Mouse (Mus musculus): ENCODE measurements around the gene Gsg1l. TPM values are rescaled to one million over a fixed set of nuclear protein-coding genes. Genes with fewer than 3 reads are reported as not detected.

Gsg1l gene
- polyA plus RNA-seq, 2 experiments, result 0.07 TPM; not detected in 1

DNA sequence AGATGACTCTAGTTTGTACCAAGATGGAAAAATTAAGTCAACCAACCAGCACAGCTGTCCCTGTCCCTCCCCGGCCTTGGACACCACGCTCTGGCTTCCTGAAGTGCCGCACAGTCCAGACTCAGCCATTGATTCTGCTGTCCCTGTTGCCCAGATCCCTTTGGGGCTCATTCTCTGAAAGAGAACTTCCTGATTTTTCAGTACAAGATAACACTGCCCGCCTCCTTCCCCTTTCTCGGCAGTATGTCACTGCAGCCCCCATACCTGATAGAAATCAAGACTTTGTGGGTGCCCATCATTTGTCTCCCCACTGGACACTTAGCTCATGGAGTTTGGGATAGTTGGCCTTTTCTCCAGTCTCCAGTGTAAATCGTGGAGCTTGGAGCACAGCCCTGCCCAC, 37.1 kb downstream of the Gsg1l start:
- H3K4me1 ChIP-seq (replicated peaks; ENCODE audit: control insufficient read depth in 2 of 2, insufficient read depth in 2 of 2, low read length in 1 of 2), result peaks cover 28 to 37% of the 10 kb centered on the region in 2 experiments
- H3K36me3 ChIP-seq (replicated peaks; ENCODE audit: control insufficient read depth, insufficient read depth, low read depth), result no peaks in the 10 kb centered on the region
- ATAC-seq (ENCODE audit: insufficient read depth), result no peak
- 39% methylated on average over 6 of the region's 6 CpGs for WGBS (ENCODE audit: insufficient replicate concordance)
- no peaks in the 10 kb centered on the region for H3K27me3 ChIP-seq (ENCODE audit: control insufficient read depth, insufficient read depth, low read length)
- no peak overlapping the region for H3K27ac ChIP-seq
- no peak for TF ChIP-seq EP300 (IDR thresholded peaks at IDR 0.05; ENCODE audit: low read depth)
- no peak for TF ChIP-seq CTCF (IDR thresholded peaks at IDR 0.05; ENCODE audit: low read depth)
- H3K4me3 ChIP-seq (ENCODE audit: insufficient read depth in 1 of 2, low read depth in 2 of 2, low read length in 2 of 2), result no peak overlapping the region
- no peak overlapping the region for H3K4me2 ChIP-seq (ENCODE audit: low read depth)
- no peak overlapping the region for H3K9ac ChIP-seq (replicated peaks)
- DNase-seq (ENCODE audit: low read depth in 3 of 3, low spot score in 3 of 3), result no peak
- no peaks in the 10 kb centered on the region for H3K9me3 ChIP-seq (ENCODE audit: control insufficient read depth, low read length)

GRCm38 (mm10) chr7:126042306-126042705, 39.9 kb downstream of the Gsg1l start:
- H3K4me2 ChIP-seq (ENCODE audit: low read depth), result peak overlapping the region; percentile 52
- H3K27me3 ChIP-seq (ENCODE audit: control insufficient read depth, insufficient read depth, low read length), result no peaks in the 10 kb centered on the region
- peak overlapping the region; percentile 1; the same call in 1 of the 2 replicates for H3K9ac ChIP-seq (replicated peaks)
- no peak overlapping the region for H3K4me3 ChIP-seq (ENCODE audit: insufficient read depth in 1 of 2, low read depth in 2 of 2, low read length in 2 of 2)
- H3K4me1 ChIP-seq (replicated peaks; ENCODE audit: control insufficient read depth in 2 of 2, insufficient read depth in 2 of 2, low read length in 1 of 2), result peaks cover 51 to 61% of the 10 kb centered on the region in 2 experiments
- TF ChIP-seq CTCF (IDR thresholded peaks at IDR 0.05; ENCODE audit: low read depth) (peak; percentile 92), EP300 (IDR thresholded peaks at IDR 0.05; ENCODE audit: low read depth) (peak; percentile 94)
- ATAC-seq (ENCODE audit: insufficient read depth) (peak; percentile 90), DNase-seq (ENCODE audit: low read depth in 3 of 3, low spot score in 3 of 3) (peak; percentile 75 to 78 (median 77))
- H3K27ac ChIP-seq, result peak overlapping the region; percentile 80
- no peaks in the 10 kb centered on the region for H3K36me3 ChIP-seq (replicated peaks; ENCODE audit: control insufficient read depth, insufficient read depth, low read depth)
- no peaks in the 10 kb centered on the region for H3K9me3 ChIP-seq (ENCODE audit: control insufficient read depth, low read length)
- WGBS (ENCODE audit: insufficient replicate concordance), result 5% methylated on average over 3 of the region's 3 CpGs

- no peak for ATAC-seq (ENCODE audit: insufficient read depth)
- Histone ChIP-seq H3K36me3 (replicated peaks; ENCODE audit: control insufficient read depth, insufficient read depth, low read depth) (no peaks in the 10 kb centered on the region), H3K4me3 (ENCODE audit: insufficient read depth in 1 of 2, low read depth in 2 of 2, low read length in 2 of 2) (no peak overlapping the region), H3K9me3 (ENCODE audit: control insufficient read depth, low read length) (no peaks in the 10 kb centered on the region), H3K4me2 (ENCODE audit: low read depth) (no peak overlapping the region), H3K27me3 (ENCODE audit: control insufficient read depth, insufficient read depth, low read length) (no peaks in the 10 kb centered on the region), H3K4me1 (replicated peaks; ENCODE audit: control insufficient read depth in 2 of 2, insufficient read depth in 2 of 2, low read length in 1 of 2) (peaks cover 51 to 61% of the 10 kb centered on the region in 2 experiments), H3K9ac (replicated peaks) (no peak overlapping the region), H3K27ac (peak overlapping the region; percentile 92)
- DNase-seq (ENCODE audit: low read depth in 3 of 3, low spot score in 3 of 3), result no peak
- WGBS (ENCODE audit: insufficient replicate concordance), result 71% methylated on average over 18 of the region's 18 CpGs
- no peak for TF ChIP-seq CTCF (IDR thresholded peaks at IDR 0.05; ENCODE audit: low read depth)
- no peak for TF ChIP-seq EP300 (IDR thresholded peaks at IDR 0.05; ENCODE audit: low read depth)
Measured at GRCm38 (mm10) chr7:126040794-126041526, 41.3 kb downstream of the Gsg1l start.

DNA sequence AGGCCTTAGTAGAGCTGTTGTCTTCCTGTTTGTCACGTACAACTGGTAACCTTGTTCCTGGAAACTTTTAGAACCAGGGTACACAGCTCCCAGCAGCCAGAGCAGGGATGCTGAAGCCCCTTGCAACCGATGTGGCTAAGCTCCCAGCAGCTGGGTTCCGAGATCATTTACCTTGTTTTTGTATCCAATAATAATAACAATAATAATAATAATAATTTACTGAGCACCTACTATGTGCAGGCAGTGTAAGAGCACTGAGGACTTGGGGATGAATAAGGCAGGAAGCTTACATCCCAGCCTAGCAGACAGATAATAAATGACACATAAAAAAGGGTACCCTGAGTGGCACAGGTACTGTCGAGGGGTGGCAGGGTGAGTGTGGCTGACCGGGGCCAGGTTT, 42.4 kb downstream of the Gsg1l start:
- 49% methylated on average over 5 of the region's 5 CpGs for WGBS (ENCODE audit: insufficient replicate concordance)
- peak overlapping the region; percentile 49 for H3K4me2 ChIP-seq (ENCODE audit: low read depth)

DNA sequence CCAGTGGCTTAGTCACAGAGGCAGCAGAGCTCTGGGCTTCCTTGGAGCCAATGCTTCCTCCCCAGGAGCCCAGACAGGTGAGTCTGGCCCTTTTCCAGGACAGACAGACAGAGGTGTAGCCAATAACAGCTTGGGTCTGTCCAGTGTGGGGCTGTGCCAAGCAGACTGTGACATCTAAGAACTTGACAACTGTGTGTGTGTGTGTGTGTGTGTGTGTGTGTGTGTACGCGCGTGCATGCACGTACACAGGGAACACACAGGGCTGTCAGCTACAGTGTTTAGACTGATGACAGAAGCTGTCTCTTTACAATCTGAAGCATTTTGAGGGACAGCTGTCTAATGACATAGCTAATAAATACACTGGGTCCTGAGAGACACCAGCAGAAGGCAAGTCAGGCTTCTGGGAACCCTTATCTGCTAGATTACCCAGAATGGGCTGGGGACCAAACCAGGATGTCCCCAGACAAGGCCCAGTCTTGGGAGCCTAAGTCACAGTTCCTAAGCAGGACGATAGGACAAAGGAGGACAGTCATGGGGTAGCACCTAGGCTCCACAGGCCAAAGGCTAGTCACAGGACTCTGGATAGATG, 42.9 kb downstream of the Gsg1l start:
- Histone ChIP-seq H3K36me3 (replicated peaks; ENCODE audit: control insufficient read depth, insufficient read depth, low read depth) (no peaks in the 10 kb centered on the region), H3K27ac (peak overlapping the region; percentile 92), H3K4me3 (ENCODE audit: insufficient read depth in 1 of 2, low read depth in 2 of 2, low read length in 2 of 2) (no peak overlapping the region), H3K27me3 (ENCODE audit: control insufficient read depth, insufficient read depth, low read length) (no peaks in the 10 kb centered on the region), H3K4me1 (replicated peaks; ENCODE audit: control insufficient read depth in 2 of 2, insufficient read depth in 2 of 2, low read length in 1 of 2) (peaks cover 51 to 61% of the 10 kb centered on the region in 2 experiments), H3K9ac (replicated peaks) (peak overlapping the region; percentile 51), H3K4me2 (ENCODE audit: low read depth) (peak overlapping the region; percentile 49), H3K9me3 (ENCODE audit: control insufficient read depth, low read length) (no peaks in the 10 kb centered on the region)
- TF ChIP-seq CTCF (IDR thresholded peaks at IDR 0.05; ENCODE audit: low read depth), result no peak
- TF ChIP-seq EP300 (IDR thresholded peaks at IDR 0.05; ENCODE audit: low read depth), result peak; percentile 75
- DNase-seq (ENCODE audit: low read depth in 3 of 3, low spot score in 3 of 3) (peak; percentile 68 to 83 (median 73)), ATAC-seq (ENCODE audit: insufficient read depth) (peak; percentile 82)
- 45% methylated on average over 5 of the region's 5 CpGs for WGBS (ENCODE audit: insufficient replicate concordance)

More for the DNA sequence above, 42.4 kb downstream of the Gsg1l start:
- TF ChIP-seq EP300 (IDR thresholded peaks at IDR 0.05; ENCODE audit: low read depth) (no peak), CTCF (IDR thresholded peaks at IDR 0.05; ENCODE audit: low read depth) (no peak)
- H3K27ac ChIP-seq, result peak overlapping the region; percentile 92
- H3K9me3 ChIP-seq (ENCODE audit: control insufficient read depth, low read length), result no peaks in the 10 kb centered on the region
- DNase-seq (ENCODE audit: low read depth in 3 of 3, low spot score in 3 of 3) (no peak), ATAC-seq (ENCODE audit: insufficient read depth) (no peak)
- H3K4me1 ChIP-seq (replicated peaks; ENCODE audit: control insufficient read depth in 2 of 2, insufficient read depth in 2 of 2, low read length in 1 of 2), result peaks cover 51 to 61% of the 10 kb centered on the region in 2 experiments
- no peak overlapping the region for H3K4me3 ChIP-seq (ENCODE audit: insufficient read depth in 1 of 2, low read depth in 2 of 2, low read length in 2 of 2)
- H3K9ac ChIP-seq (replicated peaks), result peak overlapping the region; percentile 51
- no peaks in the 10 kb centered on the region for H3K36me3 ChIP-seq (replicated peaks; ENCODE audit: control insufficient read depth, insufficient read depth, low read depth)
- H3K27me3 ChIP-seq (ENCODE audit: control insufficient read depth, insufficient read depth, low read length), result no peaks in the 10 kb centered on the region

Data from liver, embryonic 14.5 days (tissue).